Mouse (Mus musculus) central nervous system, embryonic 11.5 days (tissue): ENCODE measurements around the gene H2afb3. TPM values are rescaled to one million over a fixed set of nuclear protein-coding genes. Genes with fewer than 3 reads are reported as not detected.

Experiments
- polyA plus RNA-seq: library from polyadenylated mRNA; depleted of rRNA; stranded (reverse); fragments of >200 nt; gene quantifications from 2 replicates; pipeline ENCODE4 v1.2.3, GENCODE M21; 2012; rRNA removed

The H2afb3 gene
- not detected in 2 replicates for polyA plus RNA-seq

GRCm38 (mm10) chrX:120312995-120313394, at the start of gene H2afb3:
H2afb3 (minus strand) TSS chrX:120313095.

GRCm38 (mm10) chrX:120290011-120290899, 22.6 kb downstream of the H2afb3 start, which contains the start of gene Pcdh11x:
Pcdh11x (plus strand) TSS chrX:120290259.

Other genes starting within 250 kb of the H2afb3 start
- gene Pcdh11x, start 22.8 kb downstream of the H2afb3 start, polyA plus RNA-seq: 0.74 and 1.6 TPM in 2 replicates